ENCODE assay signal across 29 mouse cellular contexts in genomic region chr5:150018656-150019055, GRCm38 (mm10). TPM values are rescaled to one million over a fixed set of nuclear protein-coding genes. Genes with fewer than 3 reads are reported as not detected.
DNase-seq lines count a peak whose midpoint lies in the region; ATAC-seq lines count a peak whose summit lies in the region.
"Had no signal": no experiment of that assay in that cellular context is flagged by ENCODE, and none has a peak within 500 bp of the region (broad histone marks: within the 10 kb centered on the region; RNA-seq: fewer than 3 reads in every experiment).

Gene Rxfp2 (plus strand): TSS chr5:150018675.

- no peak within 1 kb of the TSS for H3K27ac ChIP-seq in heart, embryonic 11.5 days (ENCODE audit: low read depth, low read length)
- no peak within 1 kb of the TSS for H3K27ac ChIP-seq in kidney, embryonic 15.5 days
- H3K27ac ChIP-seq: forebrain, embryonic 10.5 days; forebrain, embryonic 13.5 days; hindbrain, embryonic 12.5 days; hindbrain, embryonic 15.5 days had no signal

- H3K9me3 ChIP-seq in heart, embryonic 11.5 days (replicated peaks; ENCODE audit: control insufficient read depth, low read length): no peaks in the 10 kb centered on the region
- H3K9me3 ChIP-seq in kidney, embryonic 15.5 days (replicated peaks): no peaks in the 10 kb centered on the region
- H3K9me3 ChIP-seq: forebrain, embryonic 10.5 days; forebrain, embryonic 13.5 days; hindbrain, embryonic 15.5 days had no signal

- peak; percentile 80 for DNase-seq in heart, adult 11 months
- DNase-seq in kidney, adult 8-10 months: no peak
- peak; percentile 33 for DNase-seq in ZHBTc4 (ENCODE audit: low read depth, low spot score)
- DNase-seq in left cerebral cortex, postnatal 4 days: no peak
- DNase-seq: adrenal gland, adult 8-10 months; adrenal gland, postnatal 25 days; cerebellum, adult 11-12 months; cerebellum, adult 8-10 months; cerebellum, postnatal 10 days; cerebellum, postnatal 36 days; gastrocnemius, postnatal 10 days; gastrocnemius, postnatal 36 days had no signal

- H3K9ac ChIP-seq in heart, embryonic 11.5 days (ENCODE audit: low read depth, low read length): no peak within 1 kb of the TSS
- H3K9ac ChIP-seq in kidney, embryonic 15.5 days: no peak within 1 kb of the TSS
- H3K9ac ChIP-seq: forebrain, embryonic 13.5 days; hindbrain, embryonic 12.5 days; hindbrain, embryonic 15.5 days had no signal

- intact Hi-C loops in left cerebral cortex, postnatal 4 days (cut with DNase I): loop anchor here (10.0 kb wide), 2 partner anchors 304 to 344 kb away; partner anchors contain the start of gene B3glct

- 64% methylated on average over 19 of the region's 19 CpGs for WGBS in heart, embryonic 11.5 days (ENCODE audit: insufficient replicate concordance)
- 43% methylated on average over 19 of the region's 19 CpGs for WGBS in kidney, embryonic 15.5 days

- no peaks in the 10 kb centered on the region for H3K27me3 ChIP-seq in heart, embryonic 11.5 days (ENCODE audit: control insufficient read depth, insufficient read depth, low read length)
- peaks cover 7% of the 10 kb centered on the region; the same call in 1 of the 2 replicates for H3K27me3 ChIP-seq in kidney, embryonic 15.5 days
- H3K27me3 ChIP-seq: forebrain, embryonic 13.5 days; hindbrain, embryonic 12.5 days had no signal

- no peak within 1 kb of the TSS for H3K4me3 ChIP-seq in heart, embryonic 11.5 days (ENCODE audit: low read depth, low read length)
- 0 out of 2 replicates have a peak within 1 kb of the TSS, but pooled peaks have one; percentile 3 for H3K4me3 ChIP-seq in kidney, embryonic 15.5 days (replicated peaks)
- H3K4me3 ChIP-seq: forebrain, embryonic 10.5 days; forebrain, embryonic 13.5 days; hindbrain, embryonic 12.5 days; hindbrain, embryonic 15.5 days had no signal

- no peaks in the 10 kb centered on the region for H3K36me3 ChIP-seq in heart, embryonic 11.5 days (ENCODE audit: control insufficient read depth, insufficient read depth, low read length)
- H3K36me3 ChIP-seq in kidney, embryonic 15.5 days: no peaks in the 10 kb centered on the region
- H3K36me3 ChIP-seq: forebrain, embryonic 10.5 days; hindbrain, embryonic 12.5 days; hindbrain, embryonic 15.5 days had no signal

- ATAC-seq in heart, embryonic 11.5 days (replicated peaks; ENCODE audit: insufficient number of reproducible peaks, low FRiP score, low TSS enrichment): no peak
- ATAC-seq in kidney, embryonic 15.5 days (replicated peaks; ENCODE audit: low FRiP score): no peak
- ATAC-seq: activated CD4-positive, CD25-positive, alpha-beta regulatory T cell, adult 4 months; CD4-positive, CD25-positive, alpha-beta regulatory T cell, adult 4 months; forebrain, embryonic 13.5 days; forebrain, embryonic 16.5 days had no signal

- H3K4me1 ChIP-seq in heart, embryonic 11.5 days (ENCODE audit: control insufficient read depth, insufficient read depth, low read length): no peaks in the 10 kb centered on the region
- peaks cover 29% of the 10 kb centered on the region for H3K4me1 ChIP-seq in kidney, embryonic 15.5 days

- H3K4me2 ChIP-seq in heart, embryonic 11.5 days: no peak within 1 kb of the TSS
- peak within 1 kb of the TSS; percentile 26; the same call in 1 of the 2 replicates for H3K4me2 ChIP-seq in kidney, embryonic 15.5 days
- H3K4me2 ChIP-seq: forebrain, embryonic 13.5 days; hindbrain, embryonic 12.5 days; hindbrain, embryonic 15.5 days had no signal

RNA-seq across cellular contexts. Expression of gene Rxfp2, which starts in this region (rescaled TPM):
- 0.37 and 0.62 TPM in 2 replicates for polyA plus RNA-seq in heart, embryonic 11.5 days (2014; fragmentation: Nextera tagmentation; extraction: Ambion mirVana)
- 4.0 and 4.3 TPM in 2 replicates for polyA plus RNA-seq in kidney, embryonic 15.5 days (2015; fragmentation: Nextera tagmentation; extraction: Ambion mirVana)
- 1 to 10 TPM; 1.4 to 1.5 TPM for total RNA-seq in left cerebral cortex, postnatal 4 days (2021)
- total RNA-seq: adrenal gland, adult 8-10 months; adrenal gland, postnatal 25 days; gastrocnemius, adult 18-20 months; gastrocnemius, postnatal 10 days; gastrocnemius, postnatal 36 days; granulocyte monocyte progenitor cell, adult 5-6 weeks; heart, adult 8-10 months; heart, postnatal 25 days; hematopoietic stem cell, adult 5-6 weeks; MEL had no signal
- polyA plus RNA-seq: activated CD4-positive, CD25-positive, alpha-beta regulatory T cell, adult 4 months; C2C12; CD4-positive, CD25-positive, alpha-beta regulatory T cell, adult 4 months; heart, postnatal 0 days had no signal

Comparison
In these comparisons a context has a peak if more than half of its experiments do, and no peak if none do; other contexts are left out.
1. DNase-seq: peak in heart, adult 11 months (single experiment) and ZHBTc4 (single experiment); none in kidney, adult 8-10 months (0 of 2) and left cerebral cortex, postnatal 4 days (single experiment).